Mouse (Mus musculus) layer of hippocampus, postnatal 25 days (tissue): ENCODE measurements around the gene Trim62. TPM values are rescaled to one million over a fixed set of nuclear protein-coding genes. Genes with fewer than 3 reads are reported as not detected.

Experiments used
- DNase-seq, 2 experiments: peaks; one replicate each; pipeline ENCODE4 v3.0.0; 2022; ENCODE audit warnings: mixed read lengths in 2 of 2, low spot score in 1 of 2; ENCODE audit errors: extremely low spot score in 1 of 2
- total RNA-seq, 2 experiments: library from RNA; stranded (reverse); gene quantifications; 2 replicates each; pipeline ENCODE4 v1.2.3; 2021

The Trim62 gene
- total RNA-seq, 2 experiments from 2014 or later: 15.1 to 16.2 TPM

DNA sequence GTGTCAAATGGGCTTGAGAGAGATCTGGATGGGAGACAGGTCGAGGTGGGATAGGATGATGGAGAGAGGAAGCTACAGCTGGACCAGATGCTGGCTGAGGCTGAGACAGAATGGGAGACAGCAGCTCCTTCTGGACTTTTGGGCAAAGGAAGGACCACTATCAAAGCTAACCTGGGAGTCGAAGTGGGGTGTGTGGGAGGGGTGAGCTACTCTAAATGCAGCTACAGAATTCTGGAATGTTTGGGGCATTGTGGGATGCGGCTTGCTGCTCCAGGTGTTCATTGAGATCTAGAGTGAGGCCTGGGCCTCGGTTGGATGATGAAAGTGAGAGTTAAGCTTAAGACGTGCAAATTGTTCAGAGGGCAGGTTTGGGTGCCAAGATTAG lies 1.3 kb downstream of the Trim62 start:
- DNase-seq: no peak

- no peak for DNase-seq
These were observed 2.2 kb downstream of the Trim62 start for GRCm38 (mm10) chr4:128885540-128885939.

DNA sequence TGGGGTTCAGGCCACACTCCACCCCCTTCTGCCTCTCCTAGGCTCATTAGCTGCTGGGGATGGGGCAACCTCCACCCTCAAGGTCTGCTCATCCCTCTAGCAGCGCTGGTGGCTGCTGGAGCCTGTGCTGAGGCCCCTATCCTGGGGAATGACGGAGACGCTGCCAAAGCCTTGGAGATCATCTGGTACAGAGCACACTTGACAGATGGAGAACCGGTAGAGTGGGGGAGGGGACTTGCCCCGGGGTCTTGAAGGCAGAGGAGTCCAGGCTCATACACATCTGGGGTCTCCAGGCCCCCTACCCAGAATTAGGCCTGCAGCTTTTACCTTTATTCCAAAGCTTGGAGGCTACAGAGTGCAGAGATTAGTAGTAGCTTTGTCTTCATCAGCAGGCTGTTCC lies 3.2 kb downstream of the Trim62 start:
- no peak for DNase-seq

DNA sequence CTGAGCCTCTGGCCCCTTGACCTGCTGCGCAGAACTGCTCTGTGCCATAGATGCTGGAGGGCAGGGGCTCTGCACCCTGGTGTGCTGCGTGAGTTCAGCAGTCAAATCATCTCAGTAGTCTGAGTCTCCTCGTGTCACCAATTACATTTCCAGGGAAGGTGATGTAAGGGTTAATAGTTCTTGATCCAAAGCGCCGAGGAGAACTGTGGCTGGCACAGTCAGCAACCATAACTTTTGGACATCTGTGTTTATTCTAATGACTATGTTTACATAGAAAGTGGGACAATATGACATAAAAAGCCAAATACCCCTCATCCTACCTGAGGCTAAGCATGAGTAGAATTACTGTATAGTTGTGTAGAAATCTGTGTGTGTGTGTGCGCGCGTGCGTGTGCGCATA lies 3.6 kb downstream of the Trim62 start:
- DNase-seq: no peak

- DNase-seq: no peak
These were observed 4.3 kb downstream of the Trim62 start for GRCm38 (mm10) chr4:128887641-128888091.

GRCm38 (mm10) chr4:128888436-128888990 lies 5.1 kb downstream of the Trim62 start:
- no peak for DNase-seq

GRCm38 (mm10) chr4:128889752-128890630 lies 6.6 kb downstream of the Trim62 start:
- DNase-seq: no peak

DNA sequence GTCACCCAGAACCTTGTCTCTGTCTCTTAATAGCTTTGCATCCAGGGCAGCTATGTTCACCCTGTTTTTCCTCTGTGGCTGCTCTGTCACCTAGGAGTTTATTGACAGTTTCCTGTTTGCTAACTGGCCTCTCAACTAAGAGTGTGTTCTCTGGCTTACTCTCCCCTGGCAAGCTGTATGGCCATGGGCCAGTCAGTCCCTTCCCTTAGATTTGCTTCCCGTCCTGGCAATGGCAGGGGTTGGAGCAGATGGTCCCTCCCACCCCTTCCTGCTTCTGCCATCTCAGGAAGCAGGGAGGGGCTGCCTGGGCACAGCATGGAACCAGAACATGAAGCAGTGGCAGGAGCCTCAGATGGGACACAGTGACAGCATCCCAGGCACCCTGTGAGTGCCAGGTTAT lies 7.8 kb downstream of the Trim62 start:
- DNase-seq: peak; percentile 44 to 45

GRCm38 (mm10) chr4:128891746-128892145 lies 8.4 kb downstream of the Trim62 start:
- no peak for DNase-seq

DNA sequence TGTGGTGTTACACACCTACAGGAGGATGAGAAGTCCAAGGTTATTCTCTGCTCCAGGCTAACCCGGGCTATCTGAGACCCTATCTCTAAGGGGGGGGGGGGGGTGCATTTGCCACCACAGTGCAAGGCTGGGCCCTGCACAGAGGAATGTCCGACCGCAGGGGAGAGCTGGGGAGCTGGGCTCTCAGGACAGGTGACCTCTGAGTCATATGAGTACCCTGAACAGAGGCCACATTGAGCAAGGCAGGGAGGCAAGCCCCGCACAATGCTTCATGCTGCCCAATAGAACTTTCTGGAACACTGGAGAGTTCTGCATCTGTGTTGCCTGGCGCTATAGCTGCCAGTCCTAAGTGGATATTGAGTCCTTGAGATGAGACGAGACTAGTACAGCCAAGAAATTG lies 8.8 kb downstream of the Trim62 start:
- DNase-seq: no peak

- DNase-seq: no peak
These were observed 10.7 kb downstream of the Trim62 start for GRCm38 (mm10) chr4:128894112-128894511.

DNA sequence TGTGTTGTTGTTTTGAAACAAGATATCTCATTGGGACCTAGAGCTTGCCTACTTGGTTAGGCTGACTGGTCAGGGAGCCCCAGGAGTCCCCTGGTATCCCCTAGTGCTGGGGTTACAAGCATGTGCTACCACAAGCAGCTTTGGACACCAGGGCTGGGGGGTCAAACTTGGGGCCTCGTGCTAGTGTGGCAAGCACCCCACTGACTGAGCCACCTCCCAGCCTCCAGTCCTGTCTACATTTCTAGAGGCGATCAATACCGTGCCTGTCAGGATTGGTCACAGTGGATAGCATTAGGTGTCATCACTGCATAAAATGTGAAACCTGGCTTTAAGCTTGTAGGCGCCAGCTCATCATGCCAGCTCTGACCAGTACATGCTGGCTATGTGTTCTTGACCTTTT lies 12.5 kb downstream of the Trim62 start:
- DNase-seq: no peak

- DNase-seq: no peak
These were observed 13.3 kb downstream of the Trim62 start for GRCm38 (mm10) chr4:128896667-128897066.

GRCm38 (mm10) chr4:128897911-128898421 lies 14.6 kb downstream of the Trim62 start:
- no peak for DNase-seq

DNA sequence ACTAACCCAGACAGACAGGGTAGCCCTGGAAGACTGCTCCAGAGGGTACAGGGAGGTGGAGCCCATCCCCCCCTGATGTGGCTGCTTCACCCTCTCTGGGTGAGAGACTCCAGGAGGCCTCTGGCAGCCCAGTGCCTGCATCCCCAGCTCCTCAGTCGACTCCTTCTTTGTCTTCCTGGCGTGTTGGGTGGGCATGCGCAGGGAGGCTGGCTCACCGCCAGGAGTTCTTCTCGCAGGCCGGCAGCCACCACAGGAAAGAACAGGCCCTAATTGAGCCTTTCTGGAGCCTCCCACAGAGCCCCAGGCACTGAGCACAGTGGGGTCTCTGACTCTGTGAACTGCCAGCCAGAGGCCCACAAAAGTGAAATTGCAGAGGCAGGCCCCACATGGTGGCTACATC lies 16.0 kb downstream of the Trim62 start:
- DNase-seq: peak; percentile 54 to 74

GRCm38 (mm10) chr4:128900484-128900883 lies 17.1 kb downstream of the Trim62 start:
- DNase-seq: no peak

GRCm38 (mm10) chr4:128902390-128902789 lies 19.0 kb downstream of the Trim62 start:
- DNase-seq: no peak

GRCm38 (mm10) chr4:128904035-128904800 lies 20.8 kb downstream of the Trim62 start:
- no peak for DNase-seq

DNA sequence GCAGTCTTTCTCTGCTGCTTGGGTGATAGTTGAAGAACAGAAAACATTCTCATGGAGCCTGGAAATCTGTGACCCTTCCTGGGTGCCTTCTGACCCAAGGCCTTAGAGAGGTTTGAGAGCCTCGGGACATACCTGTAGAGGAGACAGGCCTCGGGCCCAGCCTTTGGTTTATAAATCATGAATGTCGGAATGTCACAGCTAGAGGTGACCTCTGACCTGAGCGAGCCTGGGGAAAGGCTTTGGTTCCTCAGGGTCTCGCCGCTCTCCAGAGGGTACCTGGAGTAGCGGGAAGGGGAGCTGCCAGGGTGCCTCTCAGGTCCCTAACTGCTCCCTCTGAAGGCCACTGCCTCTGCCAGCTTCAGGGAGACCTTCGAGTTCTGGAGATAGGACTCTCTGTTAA lies 21.9 kb downstream of the Trim62 start:
- no peak for DNase-seq

DNA sequence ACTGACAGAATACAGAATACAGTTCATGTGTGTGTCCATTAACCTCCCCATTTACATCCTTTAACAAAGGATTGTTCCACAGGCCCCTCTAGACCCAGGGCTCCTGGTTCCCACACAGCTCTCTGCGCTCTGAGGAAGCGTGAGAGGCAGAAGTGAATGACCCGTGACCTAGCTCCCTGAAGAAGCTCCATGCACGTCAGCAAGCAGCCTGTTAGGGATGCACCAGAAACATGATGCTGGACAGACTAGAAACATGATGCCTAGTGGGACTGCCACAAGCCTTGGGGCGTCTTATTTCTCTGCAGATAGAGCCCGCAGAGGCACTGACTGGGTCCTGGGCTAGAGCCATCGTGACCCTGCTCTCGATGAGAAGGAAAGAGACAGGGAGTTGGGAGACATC lies 23.4 kb downstream of the Trim62 start:
- no peak for DNase-seq
